Mouse (Mus musculus): Measurements from ENCODE around the gene Rnf38.

DNA sequence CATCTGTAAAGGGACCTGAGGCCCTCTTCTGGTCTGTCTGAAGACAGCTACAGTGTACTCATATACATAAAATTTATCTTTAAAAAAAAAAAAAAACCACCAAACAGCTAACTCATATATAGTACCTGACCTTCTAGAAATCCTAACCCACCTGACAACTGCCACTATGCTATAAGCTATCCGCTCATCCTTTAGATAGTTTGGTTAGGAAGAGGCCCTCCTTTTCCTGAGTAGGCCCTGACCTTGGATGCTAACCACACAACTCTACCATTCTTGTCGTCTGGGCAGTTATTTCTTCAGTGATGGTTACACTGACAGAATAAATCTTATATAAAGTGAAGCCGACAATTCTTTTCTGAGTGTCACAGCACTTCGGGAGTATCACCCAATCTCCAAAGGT is 80.7 kb downstream of the Rnf38 start:
- TF ChIP-seq TAL1 (IDR thresholded peaks at IDR 0.05; ENCODE audit: low read length) (no peak), GATA1 (IDR thresholded peaks at IDR 0.05; ENCODE audit: low read length) (no peak)
